Mouse (Mus musculus): Measurements from ENCODE around the gene Kcnk7. TPM values are rescaled to one million over a fixed set of nuclear protein-coding genes. Genes with fewer than 3 reads are reported as not detected.
A peak's percentile ranks its signal among the peaks of the same experiment; 100 is the strongest.

The Kcnk7 gene
- polyA plus RNA-seq, 1 experiment from 2014 or later: 0.17 TPM

DNA sequence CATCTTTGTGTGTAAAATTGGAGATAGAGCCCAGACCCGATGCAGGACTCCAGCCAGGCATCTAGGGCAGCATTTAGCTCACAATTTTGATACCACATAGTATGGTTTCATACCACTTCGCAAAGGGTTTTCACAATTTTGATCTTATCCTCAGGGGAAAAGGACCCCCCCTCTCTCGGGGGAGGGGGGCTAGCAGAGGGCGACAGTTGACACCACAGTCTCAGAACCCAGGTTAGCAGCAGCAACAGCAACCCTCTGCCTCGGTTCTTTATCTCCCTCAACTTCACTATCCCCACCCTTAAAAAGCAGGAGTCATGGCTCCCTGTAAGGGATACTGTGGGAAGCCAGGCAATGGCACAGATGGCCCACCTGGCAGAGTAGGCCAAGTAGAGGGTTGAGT is 9.1 kb downstream of the Kcnk7 start:
- H3K36me3 ChIP-seq: peaks cover 95% of the 10 kb centered on the region
- H3K9ac ChIP-seq: 0 out of 2 replicates have a peak overlapping the region, but pooled peaks have one; percentile 17
- H3K9me3 ChIP-seq (replicated peaks): no peaks in the 10 kb centered on the region
- ATAC-seq (ENCODE audit: insufficient number of reproducible peaks, low FRiP score): no peak
- H3K4me2 ChIP-seq: peak overlapping the region; percentile 30
- H3K4me3 ChIP-seq: 0 out of 2 replicates have a peak overlapping the region, but pooled peaks have one; percentile 1
- no peak overlapping the region for H3K27ac ChIP-seq (ENCODE audit: poor library complexity, severe bottlenecking)
- H3K27me3 ChIP-seq (replicated peaks): no peaks in the 10 kb centered on the region
- 69% methylated on average over 5 of the region's 5 CpGs for WGBS
- H3K4me1 ChIP-seq (replicated peaks): peaks cover 48% of the 10 kb centered on the region

DNA sequence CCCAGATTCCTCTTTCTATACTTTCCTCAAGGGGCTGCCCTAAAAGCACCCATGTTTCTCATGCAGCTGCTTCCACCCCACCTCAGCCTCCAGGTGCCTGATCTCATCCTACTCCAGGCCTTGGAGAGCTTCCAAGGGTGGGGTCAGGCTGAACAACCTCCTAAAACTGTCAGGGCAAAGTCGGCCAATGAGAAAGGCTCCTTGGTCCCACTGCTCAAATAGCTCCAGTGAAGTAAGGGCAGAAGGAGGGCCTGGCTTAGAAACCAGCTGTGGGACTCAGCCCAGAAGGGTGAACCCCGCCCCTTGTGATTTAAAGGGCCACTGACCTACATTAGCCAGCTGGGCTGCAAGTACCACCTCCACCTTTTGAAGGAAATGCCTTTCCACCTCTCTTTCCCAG is 9.6 kb downstream of the Kcnk7 start:
- no peak overlapping the region for H3K27ac ChIP-seq (ENCODE audit: poor library complexity, severe bottlenecking)
- H3K4me3 ChIP-seq: 0 out of 2 replicates have a peak overlapping the region, but pooled peaks have one; percentile 1
- H3K27me3 ChIP-seq (replicated peaks): no peaks in the 10 kb centered on the region
- H3K9ac ChIP-seq: 0 out of 2 replicates have a peak overlapping the region, but pooled peaks have one; percentile 17
- H3K4me1 ChIP-seq (replicated peaks): peaks cover 48% of the 10 kb centered on the region
- 19% methylated on average over 2 of the region's 2 CpGs for WGBS
- H3K36me3 ChIP-seq: peaks cover 95% of the 10 kb centered on the region
- ATAC-seq (ENCODE audit: insufficient number of reproducible peaks, low FRiP score): peak; percentile 43
- H3K4me2 ChIP-seq: peak overlapping the region; percentile 30
- H3K9me3 ChIP-seq (replicated peaks): no peaks in the 10 kb centered on the region

DNA sequence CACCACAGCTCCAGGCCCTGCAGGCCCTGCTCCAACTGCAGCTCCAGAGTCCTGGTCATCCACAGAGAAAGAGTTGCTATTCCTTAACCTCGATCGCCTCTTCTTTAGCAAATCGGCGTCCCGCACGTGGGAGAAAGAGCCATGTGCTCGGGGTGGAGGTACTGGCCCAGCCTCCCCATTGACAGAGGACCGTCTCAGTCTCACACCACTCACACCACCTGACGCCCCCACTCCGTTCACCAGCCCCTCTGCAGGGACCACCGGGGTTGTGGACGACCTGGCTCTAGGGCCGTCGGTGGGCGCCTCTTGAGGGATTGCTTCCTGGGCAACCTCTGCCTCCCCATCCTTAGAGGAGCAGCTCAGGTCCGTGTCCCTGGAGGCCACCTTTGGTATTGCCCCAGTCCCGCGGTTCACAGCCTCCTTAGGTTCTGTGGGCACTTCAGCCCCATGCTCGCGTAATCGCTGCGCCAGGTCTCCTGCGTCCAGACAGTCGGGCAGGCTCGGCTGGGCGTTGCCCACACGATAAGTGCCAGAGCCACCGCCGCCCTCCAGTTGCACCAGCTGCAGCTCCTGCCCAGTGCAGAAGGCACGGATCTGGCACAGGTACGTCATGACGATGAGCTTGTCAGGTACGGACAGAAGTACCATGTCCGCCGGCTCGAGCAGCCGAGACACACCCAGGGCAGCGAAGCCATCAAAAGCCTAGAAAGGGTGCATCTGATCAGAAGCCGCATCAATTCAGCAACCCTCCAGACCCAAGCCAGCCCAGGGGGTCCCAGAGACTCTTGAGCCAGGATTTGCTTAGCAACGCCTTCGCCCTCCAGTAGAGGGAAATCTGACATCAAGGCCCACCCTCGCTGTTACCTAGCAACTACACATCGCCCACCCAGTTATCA is 11.9 kb downstream of the Kcnk7 start:
- Histone ChIP-seq H3K9ac (peak overlapping the region; percentile 21; the same call in 1 of the 2 replicates), H3K27me3 (replicated peaks) (no peaks in the 10 kb centered on the region), H3K36me3 (peaks cover 97% of the 10 kb centered on the region), H3K4me2 (peak overlapping the region; percentile 16; the same call in 1 of the 2 replicates), H3K9me3 (replicated peaks) (no peaks in the 10 kb centered on the region), H3K4me1 (replicated peaks) (peaks cover 48% of the 10 kb centered on the region), H3K27ac (ENCODE audit: poor library complexity, severe bottlenecking) (no peak overlapping the region), H3K4me3 (no peak overlapping the region)
- ATAC-seq (ENCODE audit: insufficient number of reproducible peaks, low FRiP score): peak; percentile 49
- 35% methylated on average over 43 of the region's 43 CpGs for WGBS

DNA sequence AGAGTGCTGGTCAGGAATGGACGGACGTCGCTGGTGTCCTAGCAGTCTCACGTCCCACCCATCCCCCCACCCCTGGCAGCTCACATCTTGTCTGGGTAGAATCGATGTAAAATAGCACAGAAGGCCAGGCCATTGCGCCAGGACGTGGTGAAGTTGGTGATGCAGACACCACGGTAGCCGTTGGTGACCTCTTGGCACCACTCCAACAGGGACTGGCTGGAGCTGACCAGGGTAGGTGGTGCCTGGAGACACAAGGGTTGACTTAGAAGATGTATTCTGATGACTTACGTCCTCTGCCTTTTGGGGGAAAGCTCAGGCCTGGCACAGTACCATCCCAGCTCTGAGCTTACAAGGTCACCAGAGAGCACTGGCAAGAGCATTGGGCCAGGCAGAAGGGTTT is 12.8 kb downstream of the Kcnk7 start:
- Histone ChIP-seq H3K4me3 (no peak overlapping the region), H3K27ac (ENCODE audit: poor library complexity, severe bottlenecking) (no peak overlapping the region), H3K9ac (no peak overlapping the region), H3K27me3 (replicated peaks) (no peaks in the 10 kb centered on the region), H3K4me2 (no peak overlapping the region), H3K36me3 (peaks cover 97% of the 10 kb centered on the region), H3K4me1 (replicated peaks) (peaks cover 46% of the 10 kb centered on the region), H3K9me3 (replicated peaks) (no peaks in the 10 kb centered on the region)
- WGBS: 52% methylated on average over 10 of the region's 10 CpGs
- ATAC-seq (ENCODE audit: insufficient number of reproducible peaks, low FRiP score): no peak

DNA sequence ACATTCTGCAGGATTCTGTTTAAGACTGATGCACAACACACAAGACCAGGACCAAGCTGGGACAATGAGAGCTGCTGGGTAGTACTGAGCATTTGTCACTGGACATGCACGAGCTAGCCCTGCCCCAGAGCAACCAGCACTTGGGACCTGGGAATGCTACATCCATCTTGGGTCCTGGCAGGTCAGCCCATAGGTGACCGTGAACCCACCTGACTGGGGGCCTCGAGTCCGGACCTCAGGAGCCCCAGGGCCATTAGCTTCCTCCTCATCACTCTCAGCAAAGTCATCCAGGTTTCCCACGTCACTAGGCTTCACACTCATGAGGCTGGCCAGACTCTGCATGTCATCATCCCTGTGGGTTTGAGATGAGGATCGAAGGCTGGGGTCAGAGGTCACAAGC is 17.1 kb downstream of the Kcnk7 start:
- peaks cover 43% of the 10 kb centered on the region for H3K4me1 ChIP-seq (replicated peaks)
- ATAC-seq (ENCODE audit: insufficient number of reproducible peaks, low FRiP score): no peak
- H3K36me3 ChIP-seq: peaks cover 79% of the 10 kb centered on the region
- H3K4me3 ChIP-seq: no peak overlapping the region
- peak overlapping the region; percentile 2; the same call in 1 of the 2 replicates for H3K9ac ChIP-seq
- no peaks in the 10 kb centered on the region for H3K27me3 ChIP-seq (replicated peaks)
- no peak overlapping the region for H3K4me2 ChIP-seq
- WGBS: 90% methylated on average over 6 of the region's 6 CpGs
- no peaks in the 10 kb centered on the region for H3K9me3 ChIP-seq (replicated peaks)
- H3K27ac ChIP-seq (ENCODE audit: poor library complexity, severe bottlenecking): no peak overlapping the region

DNA sequence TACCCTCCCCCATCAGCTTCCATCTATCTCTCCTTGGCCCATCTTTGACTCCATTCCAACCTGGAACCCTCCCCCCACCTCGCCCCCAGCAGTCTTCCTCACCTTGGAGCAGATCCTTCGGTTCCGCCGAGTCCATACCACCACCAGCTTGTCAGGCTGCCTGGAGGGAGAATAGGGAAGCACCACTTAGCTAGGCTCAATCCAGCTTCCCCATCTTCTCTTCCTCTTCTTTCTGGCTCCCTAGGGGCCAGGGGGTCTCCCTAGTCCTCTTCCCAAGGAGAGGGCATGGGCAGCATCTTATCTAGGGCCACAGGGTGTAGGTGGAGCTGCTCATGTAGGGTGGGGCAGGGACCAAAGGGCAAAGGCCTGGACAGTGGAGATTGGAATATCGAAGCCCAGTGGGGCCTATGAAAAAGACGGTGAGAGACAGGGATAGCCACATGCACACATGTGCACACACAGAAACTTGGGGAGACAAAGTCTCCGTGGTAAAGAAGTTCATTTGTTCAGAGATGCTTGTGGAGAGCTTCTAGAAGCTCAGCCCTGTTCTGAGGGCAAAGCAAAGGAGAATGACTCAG is 18.8 kb downstream of the Kcnk7 start:
- Histone ChIP-seq H3K36me3 (peaks cover 64% of the 10 kb centered on the region), H3K9me3 (replicated peaks) (no peaks in the 10 kb centered on the region), H3K9ac (peak overlapping the region; percentile 90; the same call in 1 of the 2 replicates), H3K4me1 (replicated peaks) (peaks cover 44% of the 10 kb centered on the region), H3K27me3 (replicated peaks) (no peaks in the 10 kb centered on the region), H3K27ac (ENCODE audit: poor library complexity, severe bottlenecking) (peak overlapping the region; percentile 97; the same call in 1 of the 2 replicates), H3K4me3 (peak overlapping the region; percentile 8; the same call in 1 of the 2 replicates), H3K4me2 (peak overlapping the region; percentile 89)
- 82% methylated on average over 7 of the region's 7 CpGs for WGBS
- ATAC-seq (ENCODE audit: insufficient number of reproducible peaks, low FRiP score): no peak

DNA sequence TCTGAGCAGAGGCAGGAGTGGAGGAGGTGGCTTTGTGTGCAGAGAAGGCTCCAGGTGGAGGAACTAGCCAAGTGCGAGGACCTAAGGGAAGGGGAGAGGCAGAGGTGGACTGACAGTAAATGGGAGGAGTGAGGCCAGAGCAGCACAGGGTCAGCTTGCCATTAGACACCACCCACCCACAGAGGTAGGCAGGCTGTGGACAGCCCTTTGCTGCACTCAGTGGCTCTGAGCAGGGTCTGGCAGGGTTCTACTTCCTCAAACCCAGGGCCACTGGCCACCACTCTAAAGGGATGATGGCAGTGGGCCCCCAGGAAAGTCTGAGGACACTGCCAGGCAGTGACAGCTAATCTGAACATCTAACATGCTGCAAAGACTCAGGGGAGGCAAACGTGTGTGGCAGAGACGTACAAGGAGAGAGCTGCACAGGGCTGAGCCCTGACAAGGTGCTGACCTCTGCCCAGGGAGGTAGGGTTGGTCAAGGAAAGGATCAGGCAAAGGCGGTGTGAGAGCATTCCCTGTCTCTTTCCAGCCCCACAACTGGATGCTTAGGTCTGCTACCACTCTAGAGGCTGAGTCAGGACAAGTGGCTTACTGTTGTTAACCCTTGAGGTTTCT is 19.9 kb downstream of the Kcnk7 start:
- Histone ChIP-seq H3K36me3 (peaks cover 53% of the 10 kb centered on the region), H3K4me1 (replicated peaks) (peaks cover 54% of the 10 kb centered on the region), H3K27ac (ENCODE audit: poor library complexity, severe bottlenecking) (peak overlapping the region; percentile 97), H3K9me3 (replicated peaks) (no peaks in the 10 kb centered on the region), H3K27me3 (replicated peaks) (no peaks in the 10 kb centered on the region), H3K4me3 (peak overlapping the region; percentile 80), H3K4me2 (peak overlapping the region; percentile 89), H3K9ac (peak overlapping the region; percentile 90)
- ATAC-seq (ENCODE audit: insufficient number of reproducible peaks, low FRiP score): no peak
- 42% methylated on average over 4 of the region's 4 CpGs for WGBS

DNA sequence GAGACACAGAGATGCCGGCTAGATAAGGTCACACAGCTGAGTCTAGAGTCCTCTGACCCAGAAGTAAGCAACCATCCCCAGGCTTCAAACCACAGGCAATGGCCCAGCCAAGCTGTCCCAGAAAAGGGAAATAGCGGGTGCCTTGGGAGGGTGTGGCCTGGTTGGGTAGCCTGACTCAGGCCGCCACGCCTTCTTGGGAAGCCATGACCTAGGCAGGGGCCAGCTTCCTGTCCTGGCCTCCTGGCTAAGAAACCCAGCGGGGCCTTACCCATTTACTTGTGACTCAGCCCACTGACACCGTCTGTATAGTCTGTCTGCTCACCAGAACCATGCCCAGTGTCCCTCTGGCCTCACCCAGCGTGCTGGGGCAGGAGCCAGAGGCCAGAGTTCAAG is 20.4 kb downstream of the Kcnk7 start:
- WGBS: 29% methylated on average over 7 of the region's 7 CpGs
- Histone ChIP-seq H3K4me2 (peak overlapping the region; percentile 89), H3K27me3 (replicated peaks) (no peaks in the 10 kb centered on the region), H3K9ac (peak overlapping the region; percentile 90), H3K27ac (ENCODE audit: poor library complexity, severe bottlenecking) (peak overlapping the region; percentile 97), H3K4me1 (replicated peaks) (peaks cover 54% of the 10 kb centered on the region), H3K4me3 (peak overlapping the region; percentile 80), H3K9me3 (replicated peaks) (no peaks in the 10 kb centered on the region), H3K36me3 (peaks cover 48% of the 10 kb centered on the region)
- ATAC-seq (ENCODE audit: insufficient number of reproducible peaks, low FRiP score): peak; percentile 59

DNA sequence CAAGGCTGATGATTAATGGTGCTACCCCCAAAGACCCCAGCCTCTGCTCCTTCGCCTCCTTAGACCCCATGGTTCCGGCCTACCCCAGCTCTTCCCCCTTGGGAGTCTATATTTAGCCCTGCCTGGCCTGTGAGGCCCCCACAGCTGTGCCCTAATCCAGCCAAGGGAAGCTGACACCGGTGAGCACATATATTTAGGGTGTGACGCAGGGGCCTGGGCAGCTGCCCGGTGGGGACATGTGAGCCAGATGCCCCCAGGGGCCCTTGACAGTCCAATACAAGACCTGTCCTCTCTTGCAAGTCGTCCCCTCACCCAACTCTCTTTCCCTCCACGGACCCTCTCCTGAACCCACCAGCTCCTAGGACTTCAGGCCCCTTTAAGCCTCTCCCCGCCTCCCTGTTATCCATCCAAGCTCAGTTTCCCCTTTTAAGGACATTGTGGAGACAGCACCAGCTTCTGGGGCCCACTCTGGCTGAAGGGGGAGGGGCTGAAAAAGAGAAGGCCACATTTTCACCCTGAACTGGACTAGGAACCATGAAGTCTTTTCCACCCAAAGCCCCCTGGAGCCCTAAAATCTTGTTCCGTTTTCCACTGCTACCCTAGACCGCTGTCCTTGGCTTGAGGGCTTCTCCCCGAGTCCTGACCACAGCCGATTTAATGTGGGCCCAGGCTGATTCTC is 21.0 kb downstream of the Kcnk7 start:
- ATAC-seq (ENCODE audit: insufficient number of reproducible peaks, low FRiP score): peak; percentile 51
- Histone ChIP-seq H3K9me3 (replicated peaks) (no peaks in the 10 kb centered on the region), H3K27ac (ENCODE audit: poor library complexity, severe bottlenecking) (peak overlapping the region; percentile 97), H3K4me2 (peak overlapping the region; percentile 89), H3K9ac (peak overlapping the region; percentile 90), H3K27me3 (replicated peaks) (no peaks in the 10 kb centered on the region), H3K4me3 (peak overlapping the region; percentile 80), H3K4me1 (replicated peaks) (peaks cover 60% of the 10 kb centered on the region), H3K36me3 (peaks cover 42% of the 10 kb centered on the region)
- WGBS: 24% methylated on average over 12 of the region's 12 CpGs

DNA sequence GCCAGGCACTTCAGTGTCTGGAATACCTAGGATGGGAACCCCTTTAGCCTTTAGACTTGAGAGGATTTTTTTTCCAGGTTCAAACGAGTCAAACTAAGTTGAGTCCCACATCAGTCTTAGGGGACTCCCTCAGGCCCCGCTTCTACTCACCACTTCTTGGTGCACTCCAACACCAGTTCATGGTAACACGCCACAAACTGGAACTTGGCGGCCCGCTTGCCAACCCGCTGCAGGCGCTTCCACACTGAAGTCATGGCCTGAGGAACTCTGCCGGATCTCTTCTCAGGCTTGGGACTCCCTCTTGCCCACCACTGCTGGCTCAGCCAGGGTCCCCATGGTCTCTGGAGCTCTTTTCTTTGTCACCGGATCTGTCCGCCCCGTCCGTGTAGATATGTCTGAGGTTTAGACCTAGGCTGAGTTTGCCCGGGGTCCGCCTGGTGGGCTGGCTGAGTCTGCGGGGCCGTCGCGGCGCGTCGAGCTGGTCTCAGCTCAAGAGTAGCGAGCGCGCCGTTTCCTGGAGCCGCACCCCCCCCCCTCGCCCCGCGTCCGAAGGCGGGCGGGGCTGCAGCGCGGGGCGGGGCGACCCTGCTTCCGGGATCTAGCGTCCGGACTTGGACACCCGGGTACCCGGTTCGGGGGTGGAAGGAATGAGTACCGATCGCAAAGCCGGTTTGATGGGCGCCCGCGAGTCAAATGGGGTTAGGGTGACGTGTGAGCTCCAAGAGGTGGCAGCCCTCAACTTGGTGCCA is 21.8 kb downstream of the Kcnk7 start, which contains the start of gene Ehbp1l1:
TSS of gene Ehbp1l1 (minus strand) at position 551 of the 749 bp plus-strand sequence.
- H3K4me2 ChIP-seq: peak within 1 kb of the TSS; percentile 89
- 3% methylated on average over 49 of the region's 49 CpGs for WGBS
- peak within 1 kb of the TSS; percentile 90 for H3K9ac ChIP-seq
- peak within 1 kb of the TSS; percentile 97 for H3K27ac ChIP-seq (ENCODE audit: poor library complexity, severe bottlenecking)
- H3K27me3 ChIP-seq (replicated peaks): no peaks in the 10 kb centered on the region
- ATAC-seq (ENCODE audit: insufficient number of reproducible peaks, low FRiP score): peak; percentile 58
- peaks cover 68% of the 10 kb centered on the region for H3K4me1 ChIP-seq (replicated peaks)
- H3K9me3 ChIP-seq (replicated peaks): no peaks in the 10 kb centered on the region
- H3K36me3 ChIP-seq: peaks cover 38% of the 10 kb centered on the region
- H3K4me3 ChIP-seq: peak within 1 kb of the TSS; percentile 80

All from heart, embryonic 12.5 days (tissue).